Mouse (Mus musculus): ENCODE measurements around the gene Thap11. TPM values are rescaled to one million over a fixed set of nuclear protein-coding genes. Genes with fewer than 3 reads are reported as not detected.

Thap11 gene
- total RNA-seq, 1 experiment from 2014 or later: 24.3 TPM

GRCm38 (mm10) chr8:105850611-105851010 is 4.3 kb upstream of the Thap11 start:
- no peak for ATAC-seq (replicated peaks; ENCODE audit: low read depth, poor library complexity, severe bottlenecking)

- peak; percentile 82 for ATAC-seq (replicated peaks; ENCODE audit: low read depth, poor library complexity, severe bottlenecking)
Measured at GRCm38 (mm10) chr8:105851651-105852143, 3.2 kb upstream of the Thap11 start.

- ATAC-seq (replicated peaks; ENCODE audit: low read depth, poor library complexity, severe bottlenecking): no peak
Measured at GRCm38 (mm10) chr8:105852146-105852729, 2.7 kb upstream of the Thap11 start.

- ATAC-seq (replicated peaks; ENCODE audit: low read depth, poor library complexity, severe bottlenecking): no peak
Measured at GRCm38 (mm10) chr8:105853178-105853577, 1.8 kb upstream of the Thap11 start, which contains the start of gene Cenpt. Gene Cenpt (minus strand): TSS chr8:105853278.

- ATAC-seq (replicated peaks; ENCODE audit: low read depth, poor library complexity, severe bottlenecking): no peak
Measured at GRCm38 (mm10) chr8:105854303-105854702, 629 bp upstream of the Thap11 start.

- ATAC-seq (replicated peaks; ENCODE audit: low read depth, poor library complexity, severe bottlenecking): no peak
Measured at GRCm38 (mm10) chr8:105855248-105856167, 576 bp downstream of the Thap11 start.

GRCm38 (mm10) chr8:105856168-105856835 is 1.4 kb downstream of the Thap11 start:
- ATAC-seq (replicated peaks; ENCODE audit: low read depth, poor library complexity, severe bottlenecking): no peak

GRCm38 (mm10) chr8:105858495-105858894 is 3.6 kb downstream of the Thap11 start:
- ATAC-seq (replicated peaks; ENCODE audit: low read depth, poor library complexity, severe bottlenecking): no peak

- peak; percentile 6; the same call in 1 of the 2 replicates for ATAC-seq (replicated peaks; ENCODE audit: low read depth, poor library complexity, severe bottlenecking)
Measured at GRCm38 (mm10) chr8:105859314-105859713, 4.4 kb downstream of the Thap11 start.

GRCm38 (mm10) chr8:105860143-105860981 is 5.4 kb downstream of the Thap11 start, which contains the start of gene Nutf2:
Gene Nutf2 (plus strand): TSS chr8:105860580.
- ATAC-seq (replicated peaks; ENCODE audit: low read depth, poor library complexity, severe bottlenecking): peak; percentile 92

GRCm38 (mm10) chr8:105861951-105862350 is 7.0 kb downstream of the Thap11 start:
- no peak for ATAC-seq (replicated peaks; ENCODE audit: low read depth, poor library complexity, severe bottlenecking)

GRCm38 (mm10) chr8:105866364-105867029 is 11.6 kb downstream of the Thap11 start:
- no peak for ATAC-seq (replicated peaks; ENCODE audit: low read depth, poor library complexity, severe bottlenecking)

- no peak for ATAC-seq (replicated peaks; ENCODE audit: low read depth, poor library complexity, severe bottlenecking)
Measured at GRCm38 (mm10) chr8:105874301-105874700, 19.4 kb downstream of the Thap11 start.

GRCm38 (mm10) chr8:105880754-105881520 is 26.0 kb downstream of the Thap11 start, which contains the start of gene Edc4:
Gene Edc4 (plus strand): TSS chr8:105880881.
- peak; percentile 99 for ATAC-seq (replicated peaks; ENCODE audit: low read depth, poor library complexity, severe bottlenecking)

GRCm38 (mm10) chr8:105889756-105890465 is 35.0 kb downstream of the Thap11 start:
- no peak for ATAC-seq (replicated peaks; ENCODE audit: low read depth, poor library complexity, severe bottlenecking)

- no peak for ATAC-seq (replicated peaks; ENCODE audit: low read depth, poor library complexity, severe bottlenecking)
Measured at GRCm38 (mm10) chr8:105890870-105891269, 35.9 kb downstream of the Thap11 start.

- peak; percentile 52; the same call in 1 of the 2 replicates for ATAC-seq (replicated peaks; ENCODE audit: low read depth, poor library complexity, severe bottlenecking)
Measured at GRCm38 (mm10) chr8:105892432-105892831, 37.5 kb downstream of the Thap11 start.

- peak; percentile 73 for ATAC-seq (replicated peaks; ENCODE audit: low read depth, poor library complexity, severe bottlenecking)
Measured at GRCm38 (mm10) chr8:105893339-105893738, 38.4 kb downstream of the Thap11 start, which contains the start of gene Nrn1l. Gene Nrn1l (plus strand): TSS chr8:105893567.

Measured in common myeloid progenitor, adult 5-6 weeks (primary cell).